Mouse (Mus musculus) spleen, adult 2 months (tissue): ENCODE measurements around the gene Rhoj.

Experiments
- CTCF ChIP-seq: fragments of 200-500 bp; IDR thresholded peaks from 2 replicates; pipeline ENCODE4 v1.5.1; 2011; ENCODE audit warnings: mild to moderate bottlenecking, inconsistent platforms; ENCODE audit not compliant: insufficient read depth, insufficient read length, insufficient replicate concordance; ENCODE audit errors: extremely low read depth
- POLR2A ChIP-seq: fragments of 200-500 bp; IDR thresholded peaks from 2 replicates; pipeline ENCODE4 v1.6.1; 2011; ENCODE audit warnings: low read depth, low read length, inconsistent platforms

- TF ChIP-seq CTCF = no peak
- no peak for TF ChIP-seq POLR2A
Measured at GRCm38 (mm10) chr12:75310766-75311165, 2.6 kb downstream of the Rhoj start.
